Mouse (Mus musculus) lung, embryonic 15.5 days (tissue): ENCODE measurements at regions not wholly inside any gene's neighbourhood (a gene's known extent, or its start where the extent isn't known, plus 50 kb on each side); places are given as distances from the start of the nearest gene placed in this dataset.

Experiments used
- ATAC-seq: fragments of 200-750 bp; cut with Nextera tagmentation; 2 replicates; pipeline ENCODE4 v1.8.0; 2017; ENCODE audit warnings: moderate number of reproducible peaks, borderline replicate concordance; ENCODE audit not compliant: low FRiP score, low TSS enrichment; ENCODE audit errors: extremely low read depth
- H3K27ac ChIP-seq: fragments of 300-500 bp; sonication (generic); 2 replicates; pipeline ENCODE4 v1.5.1; 2015; ENCODE audit warnings: moderate library complexity, mild to moderate bottlenecking, inconsistent platforms
- H3K27me3 ChIP-seq: fragments of 300-500 bp; sonication (generic); 2 replicates; pipeline ENCODE4 v1.6.1; 2015; ENCODE audit warnings: inconsistent platforms
- H3K36me3 ChIP-seq: fragments of 300-500 bp; sonication (generic); 2 replicates; pipeline ENCODE4 v1.6.1; 2015; ENCODE audit warnings: inconsistent platforms
- H3K4me1 ChIP-seq: fragments of 300-500 bp; sonication (generic); 2 replicates; pipeline ENCODE4 v1.6.1; 2015; ENCODE audit warnings: inconsistent platforms
- H3K4me2 ChIP-seq: fragments of 300-500 bp; sonication (generic); 2 replicates; pipeline ENCODE4 v1.6.1; 2015; ENCODE audit warnings: inconsistent platforms, mild to moderate bottlenecking, moderate library complexity
- H3K4me3 ChIP-seq: fragments of 300-500 bp; sonication (generic); 2 replicates; pipeline ENCODE4 v1.5.1; 2015; ENCODE audit warnings: mild to moderate bottlenecking, inconsistent platforms
- H3K9ac ChIP-seq: fragments of 300-500 bp; sonication (generic); 2 replicates; pipeline ENCODE4 v1.6.1; 2015; ENCODE audit warnings: inconsistent platforms
- H3K9me3 ChIP-seq: fragments of 300-500 bp; sonication (generic); 2 replicates; pipeline ENCODE4 v1.6.1; 2016; ENCODE audit warnings: inconsistent platforms
- WGBS: fragments of 180-500 bp; shearing (Covaris S2); methylation state at CpG from one replicate; pipeline ENCODE4 v1.1.7; 2015; 5-methylcytosine and 5-hydroxymethylcytosine counted together

DNA sequence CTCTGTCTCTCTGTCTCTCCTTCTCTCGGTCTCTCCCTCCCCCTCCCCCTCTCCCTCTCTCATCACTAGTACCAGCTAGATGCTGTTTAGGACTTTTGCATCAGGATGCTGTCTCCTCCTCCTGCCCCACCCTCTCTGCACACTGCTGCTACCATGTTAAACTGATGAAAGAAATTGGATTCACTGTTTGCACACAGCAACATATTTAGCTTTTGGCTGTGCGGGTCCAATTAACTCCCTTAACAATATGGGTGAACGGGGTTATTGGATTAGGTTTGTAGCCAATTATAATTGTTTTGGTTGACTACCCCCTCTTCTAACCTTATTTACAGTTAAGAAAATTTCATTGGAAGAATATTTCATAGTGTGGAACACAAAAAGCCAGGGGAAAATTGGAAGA lies 424.0 kb upstream of the Sorcs1 start:
- Histone ChIP-seq H3K9me3 (no peaks in the 10 kb centered on the region), H3K4me2 (no peak overlapping the region), H3K4me3 (no peak overlapping the region), H3K36me3 (no peaks in the 10 kb centered on the region), H3K27me3 (no peaks in the 10 kb centered on the region), H3K27ac (no peak overlapping the region), H3K9ac (no peak overlapping the region), H3K4me1 (no peaks in the 10 kb centered on the region)
- no peak for ATAC-seq
- 87% methylated on average over 3 of the region's 3 CpGs for WGBS

DNA sequence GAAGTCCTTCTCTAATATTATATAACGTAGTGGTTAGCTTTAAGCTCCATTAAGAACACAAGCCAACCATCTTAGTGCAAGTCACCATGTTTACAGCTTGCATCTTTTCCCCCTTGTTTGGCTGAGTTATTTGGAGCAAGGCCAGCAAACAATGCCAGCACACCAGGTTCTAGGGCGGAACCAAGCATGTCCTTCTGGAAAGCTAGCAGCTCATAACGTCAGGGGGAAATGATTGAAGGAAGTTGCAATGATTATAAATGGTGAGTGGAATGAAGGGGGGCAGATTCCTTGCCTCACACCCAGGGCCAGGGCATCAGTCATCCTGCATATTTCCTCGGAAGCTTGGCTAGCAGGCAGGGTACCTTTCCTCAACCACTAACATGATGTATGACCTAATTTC lies 396.3 kb upstream of the Sorcs1 start:
- peak; percentile 49; the same call in 1 of the 2 replicates for ATAC-seq
- H3K27ac ChIP-seq, result no peak overlapping the region
- no peaks in the 10 kb centered on the region for H3K27me3 ChIP-seq
- no peaks in the 10 kb centered on the region for H3K4me1 ChIP-seq
- WGBS, result 36% methylated on average over 4 of the region's 4 CpGs
- no peak overlapping the region for H3K4me2 ChIP-seq
- H3K4me3 ChIP-seq, result no peak overlapping the region
- H3K9ac ChIP-seq, result no peak overlapping the region
- no peaks in the 10 kb centered on the region for H3K36me3 ChIP-seq
- H3K9me3 ChIP-seq, result no peaks in the 10 kb centered on the region

DNA sequence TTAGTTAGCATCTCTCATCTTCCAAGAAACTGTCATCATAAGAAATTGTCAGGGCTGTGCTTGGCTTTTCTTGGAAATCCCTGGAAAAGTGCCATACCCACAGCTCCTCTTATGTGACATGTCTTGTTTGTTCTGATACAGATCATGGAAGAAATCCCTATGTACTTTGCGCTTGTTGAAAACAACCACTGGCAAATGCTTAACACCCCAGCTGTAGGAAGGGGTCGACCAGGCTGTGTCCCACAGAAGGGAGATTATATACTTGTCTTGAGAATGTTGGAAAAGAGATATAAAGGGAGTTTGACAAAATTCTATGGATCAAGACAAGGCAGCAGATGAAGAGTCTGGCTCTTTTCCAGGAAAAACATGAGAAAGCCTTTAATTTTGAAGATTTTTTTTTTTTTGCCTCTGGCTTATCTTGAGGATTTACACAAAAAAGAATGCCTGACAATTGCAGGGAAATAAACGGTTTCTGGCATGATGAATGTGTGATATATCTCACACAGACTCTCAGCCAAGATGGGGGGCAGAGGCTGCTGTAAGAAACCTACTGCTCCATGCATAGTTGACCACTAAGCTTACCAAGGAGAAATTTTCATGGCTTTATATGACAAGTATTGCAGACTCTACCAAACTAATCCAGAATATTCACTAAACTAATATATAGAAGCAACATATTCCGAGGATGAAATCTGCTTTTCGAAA lies 381.7 kb upstream of the Sorcs1 start:
- no peaks in the 10 kb centered on the region for H3K36me3 ChIP-seq

DNA sequence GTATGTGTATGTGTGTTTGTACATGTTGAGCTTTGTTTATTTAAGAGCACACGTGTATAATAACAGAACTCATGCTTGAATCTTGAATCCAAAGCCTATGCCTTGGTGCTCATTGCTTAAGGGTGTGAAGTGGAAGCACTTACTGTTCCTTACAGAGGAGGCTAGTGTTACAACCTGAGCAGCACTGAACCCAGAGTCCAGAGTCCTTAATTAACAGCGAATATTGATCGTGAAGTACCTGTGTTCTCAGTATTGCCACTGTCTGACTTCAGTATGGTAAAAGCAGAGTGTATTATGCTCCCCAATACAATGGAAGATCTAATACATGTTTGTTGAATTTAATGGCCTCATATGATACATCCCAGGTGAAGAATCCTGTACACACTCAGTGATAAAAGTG lies 365.1 kb upstream of the Sorcs1 start:
- no peak overlapping the region for H3K9ac ChIP-seq
- 84% methylated on average over 3 of the region's 3 CpGs for WGBS

More for the DNA sequence above, 381.7 kb upstream of the Sorcs1 start:
- Histone ChIP-seq H3K4me3 (no peak overlapping the region), H3K4me1 (no peaks in the 10 kb centered on the region), H3K9ac (no peak overlapping the region), H3K27me3 (no peaks in the 10 kb centered on the region), H3K9me3 (no peaks in the 10 kb centered on the region), H3K4me2 (no peak overlapping the region), H3K27ac (no peak overlapping the region; the same call in 1 of the 2 replicates)
- WGBS, result 39% methylated on average over 5 of the region's 5 CpGs
- ATAC-seq, result peak; percentile 89

DNA sequence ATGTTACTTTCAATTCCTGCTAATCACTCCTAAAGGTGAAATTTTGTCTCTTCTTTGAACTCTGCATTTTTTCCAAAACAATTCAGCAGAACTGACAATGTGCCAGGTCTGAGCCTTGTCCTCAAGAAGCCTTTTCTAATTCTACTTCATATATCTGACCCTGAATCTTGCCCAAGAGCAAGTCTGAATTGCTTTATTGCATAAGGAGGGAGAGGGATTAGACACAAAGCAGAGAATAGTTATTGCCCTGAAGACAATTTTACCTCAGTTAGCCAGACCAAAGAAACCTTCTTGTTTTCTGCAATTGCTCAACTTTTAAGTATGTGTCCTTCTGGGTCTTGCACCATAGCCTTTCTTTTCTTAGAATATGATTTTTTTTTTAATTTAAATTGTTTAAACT lies 316.0 kb upstream of the Sorcs1 start:
- Histone ChIP-seq H3K27ac (no peak overlapping the region), H3K27me3 (no peaks in the 10 kb centered on the region), H3K4me1 (no peaks in the 10 kb centered on the region), H3K36me3 (no peaks in the 10 kb centered on the region), H3K9ac (no peak overlapping the region), H3K4me3 (no peak overlapping the region), H3K4me2 (no peak overlapping the region), H3K9me3 (no peaks in the 10 kb centered on the region)
- ATAC-seq, result no peak

More for the DNA sequence above, 365.1 kb upstream of the Sorcs1 start:
- H3K4me1 ChIP-seq, result no peaks in the 10 kb centered on the region
- H3K27ac ChIP-seq, result no peak overlapping the region
- no peaks in the 10 kb centered on the region for H3K9me3 ChIP-seq
- H3K36me3 ChIP-seq, result no peaks in the 10 kb centered on the region
- no peaks in the 10 kb centered on the region for H3K27me3 ChIP-seq
- no peak for ATAC-seq
- no peak overlapping the region for H3K4me3 ChIP-seq
- no peak overlapping the region for H3K4me2 ChIP-seq

DNA sequence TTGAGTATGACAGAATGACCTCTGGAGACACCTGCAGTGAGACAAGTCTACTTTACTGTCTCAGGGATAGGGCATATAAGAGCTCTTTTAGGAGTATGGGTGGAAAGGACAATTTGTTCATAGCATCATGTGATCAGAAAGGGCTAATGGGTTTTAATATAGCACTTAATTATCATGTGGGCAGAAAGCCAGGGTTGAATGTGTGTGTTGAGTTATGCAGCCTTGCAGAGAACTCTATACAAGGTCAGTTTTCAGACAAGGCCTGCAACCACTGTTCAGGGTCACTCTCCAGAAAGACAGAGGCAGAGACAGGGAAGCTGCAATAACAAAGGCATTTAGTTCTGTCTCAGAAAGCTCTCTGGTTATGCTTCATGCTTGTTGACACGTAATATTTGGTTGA lies 292.6 kb upstream of the Sorcs1 start:
- 44% methylated on average over 1 of the region's 1 CpGs for WGBS
- Histone ChIP-seq H3K4me1 (no peaks in the 10 kb centered on the region), H3K27me3 (no peaks in the 10 kb centered on the region), H3K9ac (no peak overlapping the region), H3K9me3 (no peaks in the 10 kb centered on the region), H3K27ac (no peak overlapping the region), H3K36me3 (no peaks in the 10 kb centered on the region), H3K4me2 (no peak overlapping the region), H3K4me3 (no peak overlapping the region)
- peak; percentile 31; the same call in 1 of the 2 replicates for ATAC-seq

DNA sequence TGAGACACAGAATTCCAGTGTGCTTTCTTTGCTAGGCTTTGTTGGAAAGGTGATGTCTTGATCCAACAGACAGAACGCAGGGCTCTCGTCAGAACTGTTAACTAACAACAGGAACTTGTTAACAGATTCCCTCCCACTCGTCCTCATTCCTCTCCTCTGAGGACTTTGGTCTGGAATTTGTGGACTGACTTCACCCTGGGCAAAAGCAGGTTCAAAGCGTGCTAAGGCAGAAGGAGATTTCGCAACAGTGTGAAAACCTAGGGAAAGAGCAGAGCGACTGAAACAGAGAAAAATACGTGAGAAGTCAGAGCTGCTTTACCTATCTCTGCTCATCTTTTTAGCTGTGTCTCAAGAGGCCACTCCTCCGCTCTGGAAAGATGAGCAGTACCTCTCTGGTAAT lies 283.5 kb upstream of the Sorcs1 start:
- no peak overlapping the region for H3K27ac ChIP-seq

DNA sequence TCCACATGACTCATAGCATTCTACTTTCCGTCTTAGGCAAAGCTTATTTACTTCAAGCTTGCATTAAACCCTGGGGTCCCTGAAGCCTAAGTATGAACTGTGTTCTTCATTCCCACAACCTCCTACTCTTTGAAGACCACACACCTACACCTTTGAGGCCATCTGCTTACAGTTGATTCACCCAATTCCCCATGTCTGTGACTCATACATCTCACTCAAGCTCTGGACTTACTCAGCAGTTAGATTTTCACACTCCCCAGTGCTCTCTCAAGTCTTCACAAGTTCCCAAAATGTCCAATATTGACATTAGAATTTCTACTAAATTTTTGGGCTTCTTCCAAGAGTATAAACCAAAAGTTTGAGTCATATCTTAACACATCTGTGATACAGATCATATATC lies 266.6 kb upstream of the Sorcs1 start:
- no peaks in the 10 kb centered on the region for H3K27me3 ChIP-seq
- ATAC-seq, result no peak
- no peaks in the 10 kb centered on the region for H3K4me1 ChIP-seq
- no peak overlapping the region for H3K9ac ChIP-seq
- no peak overlapping the region for H3K27ac ChIP-seq
- 50% methylated on average over 1 of the region's 1 CpGs for WGBS
- no peak overlapping the region for H3K4me3 ChIP-seq
- no peaks in the 10 kb centered on the region for H3K9me3 ChIP-seq
- H3K4me2 ChIP-seq, result no peak overlapping the region
- H3K36me3 ChIP-seq, result no peaks in the 10 kb centered on the region

More for the DNA sequence above, 283.5 kb upstream of the Sorcs1 start:
- no peaks in the 10 kb centered on the region for H3K36me3 ChIP-seq
- 38% methylated on average over 8 of the region's 8 CpGs for WGBS
- no peaks in the 10 kb centered on the region for H3K27me3 ChIP-seq
- ATAC-seq, result no peak
- no peak overlapping the region for H3K9ac ChIP-seq
- H3K4me1 ChIP-seq, result no peaks in the 10 kb centered on the region
- no peaks in the 10 kb centered on the region for H3K9me3 ChIP-seq
- no peak overlapping the region for H3K4me2 ChIP-seq
- H3K4me3 ChIP-seq, result no peak overlapping the region

DNA sequence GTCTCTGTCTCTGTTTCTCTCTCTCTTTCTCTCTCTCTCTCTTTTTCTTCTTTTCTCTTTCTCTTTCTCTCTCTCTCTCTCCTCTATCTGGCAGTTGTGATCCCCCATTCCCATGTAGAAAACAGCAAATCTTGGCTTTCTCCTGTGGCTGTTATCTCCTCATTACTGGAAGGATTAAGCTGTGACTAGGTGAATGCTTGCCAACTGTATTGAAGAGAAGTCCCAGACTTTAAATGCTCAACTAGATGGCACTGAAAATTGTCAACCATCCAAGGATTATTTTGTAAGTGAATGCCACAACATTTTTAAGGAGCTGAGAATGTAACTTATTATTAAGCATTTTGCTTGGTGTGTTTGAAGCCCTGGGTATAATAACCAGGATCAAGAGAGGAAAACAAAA lies 233.2 kb upstream of the Sorcs1 start:
- no peak for ATAC-seq
- Histone ChIP-seq H3K27ac (no peak overlapping the region), H3K9ac (no peak overlapping the region), H3K9me3 (no peaks in the 10 kb centered on the region), H3K4me2 (no peak overlapping the region), H3K4me1 (no peaks in the 10 kb centered on the region), H3K36me3 (no peaks in the 10 kb centered on the region), H3K4me3 (no peak overlapping the region), H3K27me3 (no peaks in the 10 kb centered on the region)

DNA sequence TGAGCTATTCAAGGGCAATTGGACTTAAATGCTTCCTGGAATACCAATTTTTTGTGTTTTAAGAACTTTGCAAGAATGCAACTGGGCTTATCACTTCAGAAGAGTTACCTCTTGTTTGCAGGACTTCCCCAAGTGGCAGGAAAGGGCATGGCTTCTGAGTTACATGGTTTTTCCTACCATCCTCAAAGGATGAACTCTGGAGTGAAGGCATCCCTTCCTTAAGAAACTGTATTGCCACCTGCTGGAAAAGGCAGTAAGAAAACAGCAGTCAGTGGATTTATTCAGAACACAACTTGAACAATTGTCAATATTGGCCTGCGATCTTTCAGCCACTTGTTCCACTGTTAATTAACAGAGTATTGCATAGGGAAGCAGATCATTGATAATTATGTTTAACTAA lies 232.2 kb upstream of the Sorcs1 start:
- no peaks in the 10 kb centered on the region for H3K4me1 ChIP-seq
- 78% methylated on average over 1 of the region's 1 CpGs for WGBS

DNA sequence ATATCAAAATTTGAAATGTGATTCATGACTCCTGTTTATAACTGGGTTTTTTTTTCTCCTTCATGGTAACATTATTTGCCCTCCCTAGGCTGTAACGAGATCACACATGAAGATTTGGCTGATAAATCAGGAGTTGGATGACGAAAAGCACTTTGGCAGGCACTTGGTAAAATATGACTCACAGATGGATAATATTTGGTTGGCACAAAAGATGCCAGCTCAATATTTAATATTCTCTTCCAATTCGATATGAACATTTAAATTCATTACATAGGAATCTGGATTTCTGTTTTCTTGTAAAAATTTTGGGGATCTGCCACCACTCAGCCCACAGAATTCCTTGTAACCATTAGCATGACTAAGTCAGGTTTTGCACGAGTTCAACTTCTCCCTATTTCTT lies 230.3 kb upstream of the Sorcs1 start:
- H3K27me3 ChIP-seq, result no peaks in the 10 kb centered on the region
- no peaks in the 10 kb centered on the region for H3K9me3 ChIP-seq
- no peak overlapping the region for H3K4me3 ChIP-seq
- 64% methylated on average over 4 of the region's 4 CpGs for WGBS
- H3K27ac ChIP-seq, result no peak overlapping the region
- H3K4me2 ChIP-seq, result no peak overlapping the region
- ATAC-seq, result no peak
- H3K9ac ChIP-seq, result no peak overlapping the region
- no peaks in the 10 kb centered on the region for H3K36me3 ChIP-seq
- no peaks in the 10 kb centered on the region for H3K4me1 ChIP-seq

More for the DNA sequence above, 232.2 kb upstream of the Sorcs1 start:
- ATAC-seq, result no peak
- no peak overlapping the region for H3K4me3 ChIP-seq
- H3K36me3 ChIP-seq, result no peaks in the 10 kb centered on the region
- H3K9ac ChIP-seq, result no peak overlapping the region
- no peaks in the 10 kb centered on the region for H3K27me3 ChIP-seq
- H3K4me2 ChIP-seq, result no peak overlapping the region
- H3K27ac ChIP-seq, result no peak overlapping the region
- no peaks in the 10 kb centered on the region for H3K9me3 ChIP-seq

DNA sequence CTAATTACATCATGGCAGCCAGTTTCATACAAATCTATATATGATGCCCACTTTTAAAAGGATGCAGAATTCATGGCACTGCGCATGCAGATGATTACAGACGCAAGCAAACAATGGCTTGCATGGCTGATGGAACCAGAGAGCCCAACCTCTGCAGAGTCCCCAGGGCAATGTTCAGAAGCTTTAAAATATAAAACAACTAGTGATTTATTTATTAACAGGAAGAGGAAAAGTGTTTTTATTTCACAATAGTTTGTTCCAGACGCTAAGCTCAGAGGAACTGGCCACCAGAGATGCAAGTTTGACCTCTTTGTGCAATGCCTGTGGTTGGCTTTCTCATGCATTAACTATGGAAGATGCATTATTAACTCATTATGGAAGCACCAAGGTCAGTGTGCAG lies 215.3 kb upstream of the Sorcs1 start:
- Histone ChIP-seq H3K9ac (no peak overlapping the region), H3K4me1 (no peaks in the 10 kb centered on the region), H3K27ac (no peak overlapping the region), H3K9me3 (no peaks in the 10 kb centered on the region), H3K27me3 (no peaks in the 10 kb centered on the region), H3K4me2 (no peak overlapping the region), H3K36me3 (no peaks in the 10 kb centered on the region), H3K4me3 (no peak overlapping the region)
- 75% methylated on average over 3 of the region's 3 CpGs for WGBS
- ATAC-seq, result no peak

DNA sequence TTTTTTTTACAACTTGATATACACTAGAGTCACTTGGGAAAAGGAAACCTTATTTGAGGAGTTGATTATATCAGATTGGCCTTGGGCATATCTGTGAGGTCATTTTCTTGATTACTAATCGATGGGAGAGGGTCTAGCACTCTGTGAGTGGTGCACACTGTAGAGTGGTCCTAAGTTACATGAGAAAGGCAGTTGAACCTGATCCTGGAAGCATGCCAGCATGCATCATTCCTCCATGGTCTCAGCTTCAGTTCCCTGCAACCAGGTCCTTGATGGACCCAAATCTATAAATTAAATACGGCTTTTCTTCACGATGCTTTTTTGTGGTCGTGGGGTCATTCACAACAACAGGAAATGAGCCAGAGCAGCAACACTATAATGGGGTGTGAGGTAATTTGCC lies 194.2 kb upstream of the Sorcs1 start:
- Histone ChIP-seq H3K9ac (no peak overlapping the region), H3K4me3 (no peak overlapping the region), H3K9me3 (no peaks in the 10 kb centered on the region), H3K4me1 (no peaks in the 10 kb centered on the region), H3K4me2 (no peak overlapping the region), H3K36me3 (no peaks in the 10 kb centered on the region), H3K27ac (no peak overlapping the region), H3K27me3 (no peaks in the 10 kb centered on the region)
- no peak for ATAC-seq
- WGBS, result 61% methylated on average over 4 of the region's 4 CpGs
